Mouse (Mus musculus) gastrocnemius, adult 8-10 months (tissue): ENCODE measurements around the gene Ajm1. TPM values are rescaled to one million over a fixed set of nuclear protein-coding genes. Genes with fewer than 3 reads are reported as not detected.

Source experiments
- DNase-seq, 2 experiments: peaks; one replicate each; pipeline ENCODE4 v3.0.0; 2022; ENCODE audit warnings: low spot score in 2 of 2
- total RNA-seq, 4 experiments: library from RNA; stranded (reverse); gene quantifications; 2 replicates each; pipeline ENCODE4 v1.2.4; 2022

Gene Ajm1
- total RNA-seq, 4 experiments from 2014 or later, result 0.13 to 0.20 (median 0.16) TPM

DNA sequence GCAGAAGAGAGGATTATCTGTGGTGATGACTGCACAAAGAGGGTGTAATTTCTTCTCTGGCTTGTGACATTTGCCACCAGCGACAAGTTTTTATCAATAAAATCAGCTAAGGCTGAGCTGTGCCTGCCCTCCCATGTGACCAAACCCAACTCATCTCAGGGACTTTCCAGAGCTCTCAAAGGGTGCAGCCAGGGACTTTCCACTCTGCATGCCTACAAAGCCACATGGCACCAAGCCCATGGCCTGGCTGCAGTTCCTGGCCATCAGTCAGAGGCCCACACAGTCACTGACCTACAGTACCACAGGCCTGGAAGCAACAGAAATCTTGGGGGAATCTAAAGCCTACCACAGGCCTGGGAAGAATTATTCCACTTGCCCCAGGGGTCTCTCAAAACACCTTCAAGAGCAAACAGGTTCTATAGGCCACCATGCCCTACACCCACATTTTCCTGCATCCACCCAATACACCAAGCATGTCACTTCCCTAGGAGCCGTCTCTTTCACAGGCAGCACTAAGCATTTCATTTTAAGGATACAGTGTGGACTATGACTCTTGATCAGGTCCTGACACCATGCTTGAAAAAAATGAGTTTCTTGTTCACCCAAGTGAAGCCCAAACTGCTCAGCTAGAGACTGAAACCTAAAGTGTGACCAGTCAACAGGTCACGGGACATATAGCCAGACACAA is 47.2 kb downstream of the Ajm1 start:
- DNase-seq, result peak; percentile 94

- no peak for DNase-seq
Observed at GRCm38 (mm10) chr2:25533707-25534106, 47.9 kb downstream of the Ajm1 start.

GRCm38 (mm10) chr2:25526510-25527302 is 54.9 kb downstream of the Ajm1 start:
- no peak for DNase-seq

Other genes with a start within 250 kb of the Ajm1 start
- gene Man1b1, start 249.4 kb downstream of the Ajm1 start, total RNA-seq, result 10 to 100 TPM; 13.9 to 15.0 (median 14.4) TPM
- 10 to 100 TPM; 12.8 to 20.3 (median 16.7) TPM for gene Dpp7, start 225.4 kb downstream of the Ajm1 start, total RNA-seq
- 10 to 100 TPM in 1 of 4 experiments, 1 to 10 TPM in 3; 3.6 to 11.9 (median 4.8) TPM for gene Uap1l1, start 216.1 kb downstream of the Ajm1 start, total RNA-seq
- gene Sapcd2, start 209.4 kb downstream of the Ajm1 start, total RNA-seq, result not detected
- 1 to 10 TPM; 3.8 to 8.0 (median 6.2) TPM for gene Entpd2, start 185.9 kb downstream of the Ajm1 start, total RNA-seq
- gene Npdc1, start 182.4 kb downstream of the Ajm1 start, total RNA-seq, result 10 to 100 TPM; 12.6 to 19.9 (median 15.7) TPM
- gene Fut7, start 158.5 kb downstream of the Ajm1 start, total RNA-seq, result not detected
- 10 to 100 TPM; 14.6 to 19.4 (median 16.0) TPM for gene Abca2, start 153.1 kb downstream of the Ajm1 start, total RNA-seq
- 1 to 10 TPM in 1 of 4 experiments, under 1 TPM in 2, not detected in 1; 0.64 to 1.1 (median 0.77) TPM for gene Clic3, start 124.9 kb downstream of the Ajm1 start, total RNA-seq
- 10 to 100 TPM; 11.2 to 15.0 (median 14.9) TPM for gene Paxx, start 120.7 kb downstream of the Ajm1 start, total RNA-seq
- not detected for gene Ptgds, start 111.7 kb downstream of the Ajm1 start, total RNA-seq
- not detected for gene Lcn12, start 87.8 kb downstream of the Ajm1 start, total RNA-seq
- gene Fbxw5, start 81.0 kb downstream of the Ajm1 start, total RNA-seq, result 100 to 1,000 TPM in 1 of 4 experiments, 10 to 100 TPM in 3; 83.3 to 100 (median 89.7) TPM
- gene C8g, start 80.0 kb downstream of the Ajm1 start, total RNA-seq, result 1 to 10 TPM; 1.0 to 1.8 (median 1.6) TPM
- 10 to 100 TPM; 12.0 to 18.8 (median 15.2) TPM for gene Traf2, start 34.8 kb downstream of the Ajm1 start, total RNA-seq
- gene Edf1, start 23.9 kb downstream of the Ajm1 start, total RNA-seq, result 100 to 1,000 TPM; 104 to 172 (median 141) TPM
- gene Mamdc4, start 6.9 kb downstream of the Ajm1 start, total RNA-seq, result under 1 TPM; 0.19 to 0.46 (median 0.33) TPM
- 10 to 100 TPM; 62.8 to 69.7 (median 65.5) TPM for gene Phpt1, start 6.5 kb downstream of the Ajm1 start, total RNA-seq
- gene Rabl6, start 26.8 kb upstream of the Ajm1 start, total RNA-seq, result 10 to 100 TPM; 83.3 to 94.6 (median 89.3) TPM
- gene Ccdc183, start 35.9 kb upstream of the Ajm1 start, total RNA-seq, result not detected
- 10 to 100 TPM; 14.9 to 22.8 (median 17.3) TPM for gene Tmem141, start 40.2 kb upstream of the Ajm1 start, total RNA-seq
- gene Fcna, start 46.3 kb upstream of the Ajm1 start, total RNA-seq, result 1 to 10 TPM in 3 of 4 experiments, under 1 TPM in 1; 0.41 to 4.2 (median 1.9) TPM
- gene Lcn8, start 71.4 kb upstream of the Ajm1 start, total RNA-seq, result 1 to 10 TPM; 3.5 to 8.6 (median 5.2) TPM
- not detected for gene Lcn5, start 76.2 kb upstream of the Ajm1 start, total RNA-seq
- not detected for gene Lcn6, start 95.0 kb upstream of the Ajm1 start, total RNA-seq
- gene Lcn10, start 101.0 kb upstream of the Ajm1 start, total RNA-seq, result not detected
- gene Obp2a, start 118.3 kb upstream of the Ajm1 start, total RNA-seq, result not detected
- gene Bmyc, start 125.0 kb upstream of the Ajm1 start, total RNA-seq, result 10 to 100 TPM; 18.7 to 22.3 (median 20.6) TPM
- gene Obp2b, start 155.3 kb upstream of the Ajm1 start, total RNA-seq, result not detected
- gene Lcn3, start 183.8 kb upstream of the Ajm1 start, total RNA-seq, result not detected
- gene Lcn11, start 195.3 kb upstream of the Ajm1 start, total RNA-seq, result not detected
- gene Gm13539, start 200.5 kb upstream of the Ajm1 start, total RNA-seq, result not detected
- gene Glt6d1, start 234.1 kb upstream of the Ajm1 start, total RNA-seq, result not detected
- gene Lcn9, start 241.4 kb upstream of the Ajm1 start, total RNA-seq, result not detected